Mouse (Mus musculus) erythroblast, embryonic 14.5 days (primary cell): ENCODE measurements around the gene Smpdl3b. TPM values are rescaled to one million over a fixed set of nuclear protein-coding genes. Genes with fewer than 3 reads are reported as not detected.
A peak's percentile ranks its signal among the peaks of the same experiment; 100 is the strongest.
"Not testable (repeated sequence)": the region's sequence is repeated elsewhere in the genome, so short reads cannot be mapped to it uniquely, and the experiment has no call there.

ENCODE experiments used
- H3K27me3 ChIP-seq: 2 replicates; pipeline ENCODE4 v1.6.1; 2012; ENCODE audit warnings: inconsistent platforms; ENCODE audit not compliant: control insufficient read depth
- H3K36me3 ChIP-seq: 2 replicates; pipeline ENCODE4 v1.6.1; 2012; ENCODE audit warnings: mild to moderate bottlenecking, inconsistent platforms; ENCODE audit not compliant: control insufficient read depth
- H3K4me1 ChIP-seq: 2 replicates; pipeline ENCODE4 v1.6.1; 2012; ENCODE audit warnings: inconsistent platforms; ENCODE audit not compliant: control insufficient read depth
- H3K4me3 ChIP-seq: replicated peaks from 2 replicates; pipeline ENCODE3; 2012; ENCODE audit warnings: moderate library complexity, mild to moderate bottlenecking, inconsistent platforms
- H3K9me3 ChIP-seq: 2 replicates; pipeline ENCODE4 v1.6.1; 2012; ENCODE audit warnings: low read length, inconsistent platforms, mixed read lengths; ENCODE audit not compliant: control insufficient read depth
- GATA1 ChIP-seq: IDR thresholded peaks from 2 replicates; pipeline ENCODE4 v1.6.1; 2012; ENCODE audit warnings: low read length, inconsistent platforms, mixed read lengths
- TAL1 ChIP-seq: IDR thresholded peaks from 3 replicates; pipeline ENCODE4 v1.6.1; 2012; ENCODE audit warnings: low read length, inconsistent platforms, mixed read lengths
- polyA plus RNA-seq: library from polyadenylated mRNA; stranded (reverse); fragments of >175 nt; gene quantifications from 2 replicates; pipeline ENCODE4 v1.2.3, GENCODE M21; 2012

The Smpdl3b gene
- polyA plus RNA-seq, 1 experiment = 0.02 TPM

DNA sequence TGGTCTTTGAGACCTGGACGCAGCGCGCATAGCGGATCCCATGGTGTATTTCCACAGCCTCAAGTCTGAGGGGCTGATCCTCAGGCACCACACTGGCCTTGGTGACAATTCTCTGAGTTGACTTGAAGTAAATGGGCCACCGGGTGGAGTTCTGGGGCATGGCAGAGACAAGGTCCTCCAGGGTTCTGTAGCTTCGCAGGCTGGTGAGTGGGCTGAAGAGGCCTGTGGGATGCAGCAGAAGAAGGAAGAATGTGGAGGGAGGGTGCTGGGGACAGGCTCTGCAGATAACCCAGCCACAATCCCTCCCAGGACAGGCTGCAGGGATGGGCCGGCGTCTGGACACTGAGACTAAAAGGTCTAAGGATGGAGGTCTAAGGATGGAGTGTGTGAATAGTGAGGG, 32.7 kb upstream of the Smpdl3b start:
- TF ChIP-seq GATA1 (no peak), TAL1 (no peak)
- Histone ChIP-seq H3K4me1 (no peaks in the 10 kb centered on the region; the same call in none of the 2 replicates), H3K36me3 (no peaks in the 10 kb centered on the region), H3K4me3 (no peak overlapping the region), H3K9me3 (no peaks in the 10 kb centered on the region), H3K27me3 (peaks cover 14% of the 10 kb centered on the region)

DNA sequence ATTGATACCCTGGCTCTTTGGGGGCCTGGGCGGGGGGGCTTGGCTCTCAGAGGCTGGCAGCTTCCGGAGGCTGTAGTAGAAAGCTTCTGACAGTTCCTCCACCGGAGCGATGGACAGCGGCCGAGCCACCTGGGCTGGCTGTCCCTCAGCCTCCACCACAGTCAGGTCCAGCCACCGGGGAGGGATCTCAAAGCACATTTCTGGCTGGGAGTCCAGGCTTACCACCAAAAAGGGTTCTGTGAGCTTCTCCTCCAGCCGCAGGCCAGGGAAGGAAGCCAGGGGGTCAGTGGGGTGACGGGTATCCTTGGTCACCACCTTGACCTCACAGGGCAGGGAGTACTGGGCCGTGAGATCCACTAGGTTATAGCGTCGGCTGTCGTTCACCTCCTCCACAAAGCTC, 28.2 kb upstream of the Smpdl3b start:
- Histone ChIP-seq H3K27me3 (no peaks in the 10 kb centered on the region), H3K36me3 (peaks cover 9% of the 10 kb centered on the region), H3K4me1 (peaks cover 6% of the 10 kb centered on the region), H3K9me3 (no peaks in the 10 kb centered on the region), H3K4me3 (no peak overlapping the region)
- no peak for TF ChIP-seq TAL1
- TF ChIP-seq GATA1 = no peak

DNA sequence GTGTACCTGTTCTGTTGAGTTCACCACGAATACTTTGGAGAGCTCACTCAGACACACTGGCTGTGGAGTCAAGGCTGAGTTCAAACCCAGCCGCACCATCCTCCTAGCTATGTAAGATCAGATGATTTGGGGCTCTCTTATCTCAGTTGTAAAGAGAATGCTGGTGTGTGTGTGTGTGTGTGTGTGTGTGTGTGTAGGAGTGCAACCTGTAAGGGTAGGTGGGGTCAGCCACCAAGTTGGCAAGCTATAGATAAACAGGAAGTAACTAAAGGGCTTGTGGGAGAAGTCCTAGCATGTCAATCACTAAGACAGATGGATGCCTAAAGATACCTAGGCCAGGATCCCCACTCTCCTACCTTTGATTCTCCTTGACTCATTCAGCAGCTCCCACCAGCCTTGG, 26.7 kb upstream of the Smpdl3b start:
- Histone ChIP-seq H3K9me3 (no peaks in the 10 kb centered on the region), H3K36me3 (peaks cover 24% of the 10 kb centered on the region), H3K4me1 (peaks cover 6% of the 10 kb centered on the region), H3K27me3 (no peaks in the 10 kb centered on the region), H3K4me3 (no peak overlapping the region)
- TF ChIP-seq GATA1 = no peak
- no peak for TF ChIP-seq TAL1

DNA sequence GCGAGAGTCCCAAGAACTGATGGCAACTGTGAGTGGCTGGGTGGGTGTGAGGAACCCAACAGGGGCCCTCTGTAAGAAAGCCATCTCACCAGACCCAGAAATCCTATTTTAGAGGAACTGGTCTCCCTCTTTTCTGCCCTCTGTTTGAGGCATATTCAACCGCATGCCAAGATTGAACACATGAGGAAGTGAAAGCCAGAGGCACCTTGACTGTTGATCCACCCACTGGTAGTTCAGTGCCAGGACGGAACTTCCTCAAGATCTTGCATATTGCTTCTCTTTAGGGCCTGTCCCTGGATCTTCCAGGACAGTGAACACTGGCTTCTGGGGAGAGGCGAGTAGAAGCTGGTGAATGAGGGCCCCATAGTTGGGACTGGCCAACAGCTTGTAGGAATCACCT, 23.2 kb upstream of the Smpdl3b start:
- TF ChIP-seq TAL1 (no peak), GATA1 (no peak)
- H3K4me3 ChIP-seq = no peak overlapping the region
- H3K36me3 ChIP-seq = peaks cover 58% of the 10 kb centered on the region
- no peaks in the 10 kb centered on the region for H3K27me3 ChIP-seq
- H3K4me1 ChIP-seq = peaks cover 6% of the 10 kb centered on the region
- H3K9me3 ChIP-seq = no peaks in the 10 kb centered on the region

DNA sequence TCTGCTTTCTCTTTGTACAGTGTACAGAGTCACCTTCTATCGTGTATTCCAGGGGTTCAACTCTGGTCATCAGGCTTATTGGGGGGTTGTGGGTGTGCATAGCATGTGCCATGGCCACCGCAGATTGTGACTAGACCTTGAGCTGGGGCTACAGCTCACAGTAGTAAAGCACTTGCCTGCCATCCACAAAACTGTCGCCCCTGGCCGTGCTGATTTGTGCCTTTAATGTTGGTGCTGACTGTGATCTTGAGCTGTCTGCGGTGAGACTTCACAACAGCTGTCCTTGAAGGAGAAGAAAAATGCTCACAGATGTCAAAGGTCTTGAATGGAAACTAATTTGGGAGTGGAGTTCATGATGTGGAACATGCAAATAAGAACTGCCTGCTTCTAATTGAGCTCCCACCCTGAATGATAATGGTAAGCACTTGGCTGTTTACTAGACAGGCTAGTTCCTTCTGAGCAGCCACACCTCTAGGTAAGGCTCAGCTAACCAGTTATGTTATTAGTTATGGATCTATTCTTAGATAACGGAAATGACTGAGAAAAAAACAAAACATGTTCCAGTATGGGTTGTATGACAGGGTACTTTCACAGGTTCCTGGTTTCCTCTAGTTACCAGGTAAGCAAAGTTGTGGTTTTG, 21.6 kb upstream of the Smpdl3b start:
- peaks cover 74% of the 10 kb centered on the region for H3K36me3 ChIP-seq
- H3K4me1 ChIP-seq = peaks cover 1% of the 10 kb centered on the region; the same call in 1 of the 2 replicates
- TF ChIP-seq GATA1 (no peak), TAL1 (no peak)
- H3K9me3 ChIP-seq = no peaks in the 10 kb centered on the region
- no peak overlapping the region for H3K4me3 ChIP-seq
- H3K27me3 ChIP-seq = no peaks in the 10 kb centered on the region

DNA sequence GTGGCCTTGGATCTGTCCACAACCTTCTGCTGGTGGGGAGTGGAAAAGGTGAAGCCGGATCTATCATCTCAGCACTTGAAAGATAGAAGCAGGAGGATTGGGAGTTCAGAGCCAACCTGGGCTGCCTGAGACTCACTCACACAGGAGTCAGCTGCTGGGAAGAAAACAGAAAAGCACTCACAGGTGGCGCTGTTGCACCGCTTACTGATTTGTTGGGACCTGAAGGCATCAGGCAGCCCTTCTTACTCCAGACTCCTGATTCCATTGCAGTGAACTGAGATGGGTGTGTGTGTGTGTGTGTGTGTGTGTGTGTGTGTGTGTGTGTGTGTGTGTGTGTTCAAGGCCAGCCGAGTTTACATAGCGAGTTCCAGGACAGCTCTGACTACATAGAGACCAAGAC, 19.7 kb upstream of the Smpdl3b start:
- Histone ChIP-seq H3K4me3 (no peak overlapping the region), H3K27me3 (no peaks in the 10 kb centered on the region), H3K4me1 (no peaks in the 10 kb centered on the region), H3K36me3 (peaks cover 93% of the 10 kb centered on the region), H3K9me3 (no peaks in the 10 kb centered on the region)
- TF ChIP-seq GATA1 (no peak), TAL1 (no peak)

DNA sequence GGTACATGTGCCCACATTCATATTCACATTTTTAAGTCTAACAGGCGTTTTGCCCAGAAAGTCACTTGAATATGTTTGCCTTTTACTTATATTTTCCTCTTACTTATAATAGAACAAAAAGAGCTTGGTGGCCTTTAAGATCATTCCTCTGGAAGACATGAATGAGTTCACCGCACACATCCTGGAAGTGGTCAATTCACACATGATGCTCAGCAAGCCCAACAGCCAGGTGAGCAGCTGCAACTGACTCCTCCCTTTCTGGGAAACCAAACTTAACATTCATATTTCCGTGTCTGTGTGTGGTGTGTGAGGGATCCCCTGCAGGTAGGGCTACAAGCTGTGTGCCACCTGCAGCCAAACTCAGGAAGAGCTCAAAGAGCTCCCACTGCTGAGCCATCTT, 17.9 kb upstream of the Smpdl3b start:
- Histone ChIP-seq H3K27me3 (no peaks in the 10 kb centered on the region), H3K9me3 (no peaks in the 10 kb centered on the region), H3K4me1 (peaks cover 9% of the 10 kb centered on the region), H3K36me3 (peaks cover 100% of the 10 kb centered on the region), H3K4me3 (no peak overlapping the region)
- TF ChIP-seq TAL1 (no peak), GATA1 (no peak)

DNA sequence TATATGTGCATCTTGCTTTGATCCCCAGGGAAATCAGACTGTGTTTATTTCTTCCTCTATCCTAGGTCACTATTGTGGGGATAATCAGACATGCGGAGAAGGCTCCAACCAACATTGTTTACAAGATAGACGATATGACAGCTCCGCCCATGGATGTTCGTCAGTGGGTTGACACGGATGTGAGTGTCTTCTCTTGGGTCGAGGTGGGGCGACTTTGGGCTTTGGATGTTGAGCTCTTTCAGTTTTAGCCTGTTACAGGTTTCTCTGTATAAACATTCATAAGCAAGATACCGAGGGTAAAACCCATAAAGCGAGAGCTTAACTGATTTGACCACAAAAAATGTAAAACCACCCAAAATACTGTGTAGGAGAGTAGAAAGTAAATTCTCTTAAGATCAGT, 14.7 kb upstream of the Smpdl3b start:
- peaks cover 30% of the 10 kb centered on the region for H3K4me1 ChIP-seq
- H3K4me3 ChIP-seq = no peak overlapping the region
- H3K9me3 ChIP-seq = no peaks in the 10 kb centered on the region
- H3K36me3 ChIP-seq = peaks cover 81% of the 10 kb centered on the region
- TF ChIP-seq GATA1 = no peak
- no peak for TF ChIP-seq TAL1
- H3K27me3 ChIP-seq = no peaks in the 10 kb centered on the region

DNA sequence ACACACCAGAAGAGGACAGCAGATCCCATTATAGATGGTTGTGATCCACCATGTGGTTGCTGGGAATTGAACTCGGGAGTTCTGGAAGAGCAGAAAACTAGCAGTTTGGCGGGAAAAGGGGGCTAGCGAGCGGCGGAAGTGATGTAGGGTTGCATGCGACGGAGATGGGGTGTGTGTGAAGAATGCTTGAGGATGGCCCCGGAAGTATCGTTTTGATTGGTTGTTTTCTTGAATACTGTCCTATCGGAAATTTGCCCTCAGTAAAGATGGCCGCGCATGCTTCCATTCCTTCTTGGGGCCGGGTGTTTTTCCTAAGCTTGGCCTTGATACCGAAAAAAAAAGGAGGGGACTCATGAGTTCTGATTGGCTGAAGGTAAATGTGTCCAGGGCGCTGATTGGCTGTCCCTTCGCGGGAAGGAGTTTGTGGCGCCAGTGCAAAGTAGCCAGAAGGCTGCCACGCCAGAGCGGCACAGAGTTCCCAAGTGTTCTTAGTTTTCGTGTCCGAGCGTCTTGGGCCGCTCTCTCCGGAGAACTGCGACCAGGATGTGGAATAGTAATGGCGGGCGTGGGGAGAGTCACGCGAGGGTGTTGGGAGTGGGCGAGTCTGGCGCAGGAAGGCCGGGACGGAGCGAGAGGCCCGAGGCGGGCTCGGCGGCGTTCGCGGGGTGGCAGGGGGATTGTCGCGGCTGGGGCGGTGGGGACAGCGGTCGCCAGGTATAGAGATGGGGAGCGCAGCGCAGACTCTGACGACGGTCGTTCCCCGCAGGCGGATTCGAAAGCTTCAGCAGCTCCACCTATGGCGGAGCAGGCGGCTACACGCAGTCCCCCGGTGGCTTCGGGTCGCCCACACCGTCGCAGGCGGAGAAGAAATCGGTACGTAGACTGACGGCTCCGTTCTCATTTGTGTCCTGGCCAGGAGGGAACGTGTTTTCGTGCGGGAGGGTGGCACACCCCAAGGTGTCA, 11.1 kb upstream of the Smpdl3b start, which contains the start of gene Rpa2:
Gene Rpa2, plus strand, starts transcription at position 419 of the 963 bp plus-strand sequence.
- TF ChIP-seq GATA1 = no peak
- no peak for TF ChIP-seq TAL1
- Histone ChIP-seq H3K4me3 (peak within 1 kb of the TSS; percentile 73), H3K4me1 (peaks cover 30% of the 10 kb centered on the region), H3K9me3 (no peaks in the 10 kb centered on the region), H3K36me3 (peaks cover 45% of the 10 kb centered on the region), H3K27me3 (no peaks in the 10 kb centered on the region)

DNA sequence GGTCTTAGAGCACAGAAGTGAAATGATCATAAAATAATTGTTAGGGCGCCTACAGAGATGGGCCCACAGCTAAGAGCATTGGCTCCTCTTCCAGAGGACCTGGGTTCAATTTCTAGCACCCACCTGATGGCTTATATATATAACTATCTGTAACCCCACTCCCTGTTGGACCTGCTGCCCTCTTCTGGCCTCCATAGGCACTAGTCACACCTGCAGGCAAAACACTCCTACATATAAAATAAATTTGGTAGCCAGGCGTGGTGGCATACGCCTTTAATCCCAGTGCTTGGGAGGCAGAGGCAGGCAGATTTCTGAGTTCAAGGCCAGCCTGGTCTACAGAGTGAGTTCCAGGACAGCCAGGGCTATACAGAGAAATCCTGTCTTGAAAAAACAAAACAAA, 6.1 kb upstream of the Smpdl3b start:
- peaks cover 20% of the 10 kb centered on the region for H3K27me3 ChIP-seq
- not testable (repeated sequence) for H3K4me3 ChIP-seq, H3K9me3 ChIP-seq, H3K36me3 ChIP-seq
- peaks cover 10% of the 10 kb centered on the region for H3K4me1 ChIP-seq
